Mouse (Mus musculus): ENCODE measurements around the gene Lrrn4cl. TPM values are rescaled to one million over a fixed set of nuclear protein-coding genes. Genes with fewer than 3 reads are reported as not detected.

Lrrn4cl gene
- polyA plus RNA-seq, 1 experiment from 2014 or later, result 0.56 TPM

- WGBS, result 64% methylated on average over 9 of the region's 9 CpGs
Measured at GRCm38 (mm10) chr19:8870838-8871237, 20.3 kb downstream of the Lrrn4cl start.

DNA sequence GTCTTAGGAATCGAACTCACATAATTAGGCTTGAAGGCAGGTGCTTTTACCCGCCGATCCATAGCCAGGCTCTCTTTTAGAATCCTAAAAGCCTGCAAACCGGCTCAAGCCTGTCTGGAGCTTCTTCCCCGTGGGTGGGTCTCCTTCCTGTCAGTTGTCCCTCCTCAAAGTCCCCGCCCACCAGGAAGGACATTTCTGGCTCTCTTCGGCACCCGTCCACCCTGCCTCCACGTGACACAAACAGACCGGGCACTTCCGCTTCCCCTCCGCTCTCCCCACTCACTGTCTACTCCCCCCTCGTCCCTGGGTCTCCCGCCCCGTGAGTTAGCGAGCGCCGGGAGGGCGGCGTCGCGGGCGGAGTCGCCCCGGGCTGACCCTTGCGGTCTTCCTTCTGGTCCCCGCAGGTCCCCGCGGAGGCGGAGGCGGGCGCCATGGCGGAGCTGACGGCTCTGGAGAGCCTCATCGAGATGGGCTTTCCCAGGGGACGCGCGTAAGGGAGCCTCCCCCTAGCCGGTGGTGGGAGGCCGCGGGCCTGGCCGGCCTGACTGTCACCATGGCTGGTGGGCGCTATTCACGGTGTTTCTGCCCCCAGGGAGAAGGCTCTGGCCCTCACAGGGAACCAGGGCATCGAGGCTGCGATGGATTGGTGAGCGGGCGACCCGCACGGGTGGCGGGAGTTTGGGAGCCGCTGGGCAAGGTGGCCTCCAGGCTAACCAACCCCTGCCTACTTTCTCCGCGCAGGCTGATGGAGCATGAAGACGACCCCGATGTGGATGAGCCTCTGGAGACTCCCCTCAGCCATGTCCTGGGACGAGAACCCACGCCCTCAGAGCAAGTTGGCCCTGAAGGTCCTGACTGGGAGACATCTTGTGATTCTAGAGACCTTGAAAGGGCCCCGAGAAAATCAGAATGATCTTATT is 21.0 kb downstream of the Lrrn4cl start, which contains the start of gene Ubxn1:
Gene Ubxn1 (plus strand): TSS at position 230 of the 920 bp plus-strand sequence.
- WGBS, result under 1% methylated on average over 59 of the region's 59 CpGs
- H3K27ac ChIP-seq, result peak within 1 kb of the TSS; percentile 33; the same call in 1 of the 2 replicates
- peak; percentile 97 for ATAC-seq (ENCODE audit: low FRiP score, low read depth)
- peak within 1 kb of the TSS; percentile 96 for H3K9ac ChIP-seq
- no peaks in the 10 kb centered on the region for H3K27me3 ChIP-seq (replicated peaks)
- no peaks in the 10 kb centered on the region for H3K9me3 ChIP-seq
- peak within 1 kb of the TSS; percentile 92 for H3K4me2 ChIP-seq (replicated peaks)
- H3K4me1 ChIP-seq, result peaks cover 9% of the 10 kb centered on the region
- H3K36me3 ChIP-seq, result peaks cover 33% of the 10 kb centered on the region
- peak within 1 kb of the TSS; percentile 79 for H3K4me3 ChIP-seq

More at GRCm38 (mm10) chr19:8870838-8871237, 20.3 kb downstream of the Lrrn4cl start:
- H3K36me3 ChIP-seq, result peaks cover 27% of the 10 kb centered on the region
- H3K4me3 ChIP-seq, result peak overlapping the region; percentile 79
- no peaks in the 10 kb centered on the region for H3K9me3 ChIP-seq
- peak overlapping the region; percentile 92 for H3K4me2 ChIP-seq (replicated peaks)
- ATAC-seq (ENCODE audit: low FRiP score, low read depth), result peak; percentile 51
- peak overlapping the region; percentile 23; the same call in 1 of the 2 replicates for H3K27ac ChIP-seq
- H3K27me3 ChIP-seq (replicated peaks), result no peaks in the 10 kb centered on the region
- H3K4me1 ChIP-seq, result peaks cover 9% of the 10 kb centered on the region
- peak overlapping the region; percentile 96 for H3K9ac ChIP-seq

GRCm38 (mm10) chr19:8872266-8872840 is 21.8 kb downstream of the Lrrn4cl start:
- Histone ChIP-seq H3K27me3 (replicated peaks) (no peaks in the 10 kb centered on the region), H3K4me3 (peak overlapping the region; percentile 79), H3K36me3 (peaks cover 39% of the 10 kb centered on the region), H3K4me2 (replicated peaks) (peak overlapping the region; percentile 92), H3K27ac (0 out of 2 replicates have a peak overlapping the region, but pooled peaks have one; percentile 33), H3K9ac (peak overlapping the region; percentile 96), H3K9me3 (no peaks in the 10 kb centered on the region), H3K4me1 (peaks cover 9% of the 10 kb centered on the region)
- WGBS, result 81% methylated on average over 10 of the region's 10 CpGs
- ATAC-seq (ENCODE audit: low FRiP score, low read depth), result no peak

DNA sequence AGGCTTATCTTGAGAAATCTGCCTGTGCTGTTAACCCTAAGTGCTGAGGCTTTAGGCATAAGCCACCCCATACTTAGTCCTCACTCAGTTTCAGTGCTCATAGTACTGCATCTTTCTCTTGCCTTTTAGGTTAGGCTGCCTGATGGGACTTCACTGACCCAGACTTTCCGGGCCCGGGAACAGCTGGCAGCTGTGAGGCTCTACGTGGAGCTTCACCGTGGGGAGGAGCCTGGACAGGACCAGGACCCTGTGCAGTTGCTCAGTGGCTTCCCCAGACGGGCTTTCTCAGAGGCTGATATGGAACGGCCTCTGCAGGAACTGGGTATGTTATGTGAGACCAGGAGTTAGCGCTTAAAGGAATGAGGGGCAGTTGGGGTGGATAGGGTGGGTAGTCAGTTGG is 24.5 kb downstream of the Lrrn4cl start:
- Histone ChIP-seq H3K27ac (no peak overlapping the region), H3K36me3 (peaks cover 39% of the 10 kb centered on the region), H3K4me1 (peaks cover 15% of the 10 kb centered on the region), H3K27me3 (replicated peaks) (no peaks in the 10 kb centered on the region), H3K4me3 (no peak overlapping the region), H3K4me2 (replicated peaks) (no peak overlapping the region), H3K9ac (no peak overlapping the region), H3K9me3 (no peaks in the 10 kb centered on the region)
- no peak for ATAC-seq (ENCODE audit: low FRiP score, low read depth)
- WGBS, result 94% methylated on average over 7 of the region's 7 CpGs

GRCm38 (mm10) chr19:8880311-8881033 is 29.9 kb downstream of the Lrrn4cl start, which contains the start of gene Uqcc3:
Uqcc3 (minus strand) TSS chr19:8880923.
- peak within 1 kb of the TSS; percentile 77 for H3K4me2 ChIP-seq (replicated peaks)
- peak within 1 kb of the TSS; percentile 23; the same call in 1 of the 2 replicates for H3K27ac ChIP-seq
- H3K27me3 ChIP-seq (replicated peaks), result no peaks in the 10 kb centered on the region
- no peaks in the 10 kb centered on the region for H3K9me3 ChIP-seq
- H3K9ac ChIP-seq, result peak within 1 kb of the TSS; percentile 86
- 0 out of 2 replicates have a peak, but pooled peaks cover 9% of the 10 kb centered on the region for H3K4me1 ChIP-seq
- WGBS, result under 1% methylated on average over 42 of the region's 42 CpGs
- ATAC-seq (ENCODE audit: low FRiP score, low read depth), result peak; percentile 98
- H3K4me3 ChIP-seq, result peak within 1 kb of the TSS; percentile 64
- H3K36me3 ChIP-seq, result peaks cover 16% of the 10 kb centered on the region

- H3K4me3 ChIP-seq, result peak overlapping the region; percentile 64
- H3K4me1 ChIP-seq, result 0 out of 2 replicates have a peak, but pooled peaks cover 9% of the 10 kb centered on the region
- H3K36me3 ChIP-seq, result peaks cover 10% of the 10 kb centered on the region
- H3K9ac ChIP-seq, result no peak overlapping the region
- H3K27ac ChIP-seq, result no peak overlapping the region; the same call in 1 of the 2 replicates
- WGBS, result 29% methylated on average over 3 of the region's 3 CpGs
- H3K4me2 ChIP-seq (replicated peaks), result peak overlapping the region; percentile 77
- no peaks in the 10 kb centered on the region for H3K27me3 ChIP-seq (replicated peaks)
- no peak; the same call in 1 of the 2 replicates for ATAC-seq (ENCODE audit: low FRiP score, low read depth)
- H3K9me3 ChIP-seq, result no peaks in the 10 kb centered on the region
Measured at GRCm38 (mm10) chr19:8881034-8881392, 30.4 kb downstream of the Lrrn4cl start.

DNA sequence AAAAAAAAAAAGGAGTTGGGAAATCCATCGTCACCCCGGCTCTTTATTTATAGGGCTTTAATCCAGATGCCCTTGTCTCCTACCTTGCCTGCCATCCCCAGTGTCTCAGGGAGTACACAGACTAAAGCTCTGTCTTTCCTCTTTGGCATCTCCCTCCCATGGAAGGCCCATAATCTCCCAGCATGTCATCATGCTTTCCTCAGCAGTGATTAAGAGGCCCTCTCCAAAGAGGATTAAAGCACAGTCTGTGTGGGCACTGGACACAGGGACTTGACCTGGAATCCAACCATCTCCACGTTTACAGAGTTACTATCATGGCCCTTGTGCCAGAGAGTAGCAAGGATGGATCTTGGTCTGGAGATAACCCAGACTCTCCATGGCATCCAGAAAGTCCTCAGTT is 33.0 kb downstream of the Lrrn4cl start, which contains the start of the genes Lbhd1 and Gm49403:
Gene Lbhd1 (plus strand): TSS at position 117 of the 400 bp plus-strand sequence.
Gene Gm49403 (plus strand): TSS at position 315 of the 400 bp plus-strand sequence.
- ATAC-seq (ENCODE audit: low FRiP score, low read depth), result no peak
- WGBS, result 73% methylated on average over 3 of the region's 3 CpGs

DNA sequence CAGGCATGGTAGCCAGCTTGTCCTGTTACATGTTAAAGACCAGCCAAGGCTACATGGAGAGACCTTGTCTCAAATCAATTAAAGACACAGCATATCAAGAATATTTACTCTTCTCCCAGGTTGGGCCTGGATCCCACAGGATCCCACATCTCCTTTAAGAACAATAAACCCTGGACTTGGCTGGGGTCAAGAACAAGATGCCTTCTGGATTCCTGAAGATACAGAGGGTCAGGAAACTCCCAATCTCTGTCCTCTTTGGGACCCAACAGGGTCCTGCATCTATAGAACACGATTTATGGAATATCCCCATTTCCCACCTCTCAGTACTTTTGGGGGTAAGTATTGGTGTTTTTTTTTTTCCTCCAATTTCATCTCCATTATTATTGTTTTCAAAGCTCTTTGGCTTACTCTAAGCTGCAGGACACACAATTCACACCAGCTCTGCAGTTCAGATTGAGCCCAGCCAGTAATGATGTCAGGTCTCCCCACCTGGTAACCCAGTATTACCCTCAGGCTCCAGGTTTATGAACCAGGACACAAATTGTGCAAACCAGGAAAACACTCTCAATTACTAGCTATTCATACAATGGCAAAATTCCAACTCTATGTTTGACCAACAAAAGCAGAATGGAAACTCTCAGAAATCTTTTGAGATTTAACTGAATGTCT is 36.5 kb downstream of the Lrrn4cl start:
- Histone ChIP-seq H3K36me3 (peaks cover 11% of the 10 kb centered on the region), H3K27ac (no peak overlapping the region), H3K9ac (no peak overlapping the region), H3K4me1 (peaks cover 12% of the 10 kb centered on the region), H3K4me3 (no peak overlapping the region), H3K4me2 (replicated peaks) (peak overlapping the region; percentile 79), H3K9me3 (no peaks in the 10 kb centered on the region), H3K27me3 (replicated peaks) (no peaks in the 10 kb centered on the region)
- WGBS, result 54% methylated on average over 1 of the region's 1 CpGs
- ATAC-seq (ENCODE audit: low FRiP score, low read depth), result no peak

More for the DNA sequence above, 33.0 kb downstream of the Lrrn4cl start, which contains the start of the genes Lbhd1 and Gm49403:
- no peak within 1 kb of the TSS for H3K27ac ChIP-seq
- no peak within 1 kb of the TSS for H3K4me3 ChIP-seq
- H3K9ac ChIP-seq, result no peak within 1 kb of the TSS
- H3K4me2 ChIP-seq (replicated peaks), result no peak within 1 kb of the TSS
- peaks cover 17% of the 10 kb centered on the region for H3K4me1 ChIP-seq
- no peaks in the 10 kb centered on the region for H3K36me3 ChIP-seq
- no peaks in the 10 kb centered on the region for H3K9me3 ChIP-seq
- H3K27me3 ChIP-seq (replicated peaks), result no peaks in the 10 kb centered on the region

DNA sequence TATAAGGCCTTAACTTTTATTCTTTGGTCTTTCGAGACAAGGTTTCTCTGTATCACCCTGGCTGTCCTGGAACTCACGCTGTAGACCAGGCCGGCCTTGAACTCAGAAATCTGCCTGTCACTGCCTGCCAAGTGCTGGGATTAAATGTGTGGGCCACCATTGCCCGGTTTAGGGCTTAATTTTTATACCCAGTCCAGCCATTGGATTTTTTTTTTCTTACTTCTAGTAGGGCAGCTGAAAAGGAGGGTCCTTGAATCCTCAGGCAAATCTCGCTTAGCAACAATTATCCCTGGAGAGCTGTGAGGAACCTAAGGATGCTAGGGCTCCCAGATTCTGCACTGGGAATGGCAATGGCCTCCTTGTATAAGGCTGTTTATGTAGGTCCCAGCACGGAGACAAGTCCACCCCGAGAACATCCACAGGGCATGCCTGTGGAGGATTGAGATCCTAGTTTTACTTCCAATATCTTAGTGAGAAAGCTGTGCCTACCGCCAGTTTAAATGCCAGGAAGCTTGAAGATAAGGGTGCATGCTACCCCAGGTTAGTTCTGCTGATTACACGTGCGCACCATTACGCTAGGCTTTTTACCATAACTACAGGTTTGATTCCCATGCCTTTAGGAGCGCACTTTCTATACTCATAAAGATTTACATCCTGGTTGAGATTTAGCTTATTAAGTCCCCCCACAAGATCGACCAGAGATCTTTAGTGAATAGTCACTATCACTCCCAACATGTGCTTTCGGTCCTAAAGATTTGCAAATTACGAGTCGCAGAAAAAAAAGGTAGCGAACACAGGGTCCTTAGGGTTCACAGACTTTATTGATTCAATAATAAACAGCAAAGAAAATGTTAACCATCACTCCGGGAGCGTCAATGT is 37.3 kb downstream of the Lrrn4cl start:
- H3K27me3 ChIP-seq (replicated peaks), result no peaks in the 10 kb centered on the region
- H3K27ac ChIP-seq, result peak overlapping the region; percentile 12; the same call in 1 of the 2 replicates
- no peaks in the 10 kb centered on the region for H3K9me3 ChIP-seq
- H3K4me1 ChIP-seq, result peaks cover 12% of the 10 kb centered on the region
- peak overlapping the region; percentile 79 for H3K4me2 ChIP-seq (replicated peaks)
- H3K4me3 ChIP-seq, result peak overlapping the region; percentile 57
- 13% methylated on average over 19 of the region's 19 CpGs for WGBS
- peak overlapping the region; percentile 75 for H3K9ac ChIP-seq
- H3K36me3 ChIP-seq, result peaks cover 11% of the 10 kb centered on the region
- no peak; the same call in 1 of the 2 replicates for ATAC-seq (ENCODE audit: low FRiP score, low read depth)

DNA sequence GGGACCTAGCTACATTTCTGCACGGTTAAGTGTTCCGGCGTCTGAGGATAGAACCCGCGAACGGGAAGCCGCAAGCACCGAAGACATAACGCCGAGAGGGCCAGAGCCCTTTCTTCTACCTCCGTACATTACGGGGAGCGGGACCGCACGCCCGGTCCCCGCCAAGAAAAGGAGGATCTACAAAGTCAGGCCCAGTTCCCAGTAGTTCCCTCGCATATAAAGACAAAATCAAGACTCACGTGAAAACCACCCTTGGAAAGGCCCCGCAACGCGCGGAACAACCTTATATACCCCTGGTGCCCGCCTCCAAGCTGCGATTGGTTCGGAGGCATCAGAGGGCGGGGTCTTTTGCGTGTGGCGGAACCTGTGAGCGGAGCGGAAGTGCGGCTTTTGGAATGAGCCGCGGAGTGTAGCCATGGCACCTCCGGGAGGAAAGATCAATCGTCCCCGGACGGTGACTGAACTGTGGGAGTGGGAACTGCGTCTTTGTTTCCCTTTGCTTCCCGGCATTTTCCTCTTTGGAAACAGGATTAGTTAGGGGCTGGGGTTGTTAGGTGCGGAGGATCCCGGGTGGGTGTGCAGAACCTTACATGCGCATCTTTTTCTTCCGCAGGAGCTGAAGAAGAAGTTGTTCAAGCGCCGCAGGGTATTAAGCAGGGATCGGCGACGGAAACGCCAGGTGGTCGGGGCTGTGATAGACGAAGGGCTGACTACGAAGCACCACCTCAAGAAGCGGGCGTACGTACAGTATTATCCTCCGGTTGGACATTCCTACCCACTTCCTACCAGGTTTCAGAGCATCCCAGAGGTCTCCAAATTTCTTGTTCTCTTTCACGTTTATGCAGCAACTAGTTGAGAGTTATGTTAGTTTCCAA is 38.2 kb downstream of the Lrrn4cl start, which contains the start of the genes 1810009A15Rik and Gm49416:
Gene 1810009A15Rik (plus strand): TSS at position 343 of the 875 bp plus-strand sequence.
Gene Gm49416 (plus strand): TSS at position 416 of the 875 bp plus-strand sequence.
- peaks cover 11% of the 10 kb centered on the region for H3K36me3 ChIP-seq
- peak within 1 kb of the TSS; percentile 67 for H3K27ac ChIP-seq
- peaks cover 15% of the 10 kb centered on the region for H3K4me1 ChIP-seq
- ATAC-seq (ENCODE audit: low FRiP score, low read depth), result peak; percentile 95
- no peaks in the 10 kb centered on the region for H3K27me3 ChIP-seq (replicated peaks)
- H3K9ac ChIP-seq, result peak within 1 kb of the TSS; percentile 75
- H3K4me3 ChIP-seq, result peak within 1 kb of the TSS; percentile 57
- no peaks in the 10 kb centered on the region for H3K9me3 ChIP-seq
- peak within 1 kb of the TSS; percentile 79 for H3K4me2 ChIP-seq (replicated peaks)
- under 1% methylated on average over 58 of the region's 58 CpGs for WGBS
